Mouse (Mus musculus) ES-E14 (cell line): ENCODE data around the gene Celsr1. TPM values are rescaled to one million over a fixed set of nuclear protein-coding genes. Genes with fewer than 3 reads are reported as not detected.
A peak's percentile ranks its signal among the peaks of the same experiment; 100 is the strongest.

Source experiments
- DNase-seq: peaks from one replicate; pipeline ENCODE4 v3.0.0-alpha.2; 2013; ENCODE audit warnings: low read depth, low spot score
- H3K27ac ChIP-seq: 2 replicates; pipeline ENCODE4 v1.5.1; 2012; ENCODE audit warnings: low read depth, mild to moderate bottlenecking, low read length, moderate library complexity, mixed read lengths; ENCODE audit not compliant: poor library complexity, insufficient read depth, severe bottlenecking
- H3K36me3 ChIP-seq: 2 replicates; pipeline ENCODE4 v1.6.1; 2012; ENCODE audit warnings: mild to moderate bottlenecking, low read length, moderate library complexity, mixed read lengths; ENCODE audit not compliant: control insufficient read depth, poor library complexity, insufficient read depth, severe bottlenecking
- H3K4me1 ChIP-seq, 2 experiments: fragments of 150-350 bp in 1 of 2; sonication (generic) in 1 of 2; 2 replicates each; pipeline ENCODE4 v1.6.1; 2012; ENCODE audit warnings: low read length in 2 of 2, mild to moderate bottlenecking in 1 of 2, mixed read lengths in 1 of 2; ENCODE audit not compliant: control insufficient read depth in 2 of 2, insufficient read depth in 2 of 2, poor library complexity in 1 of 2
- H3K4me3 ChIP-seq, 2 experiments: fragments of 150-350 bp in 1 of 2; sonication (generic) in 1 of 2; 2 replicates each; pipeline ENCODE4 v1.5.1; 2012; ENCODE audit warnings: low read length in 2 of 2, low read depth in 1 of 2, mild to moderate bottlenecking in 1 of 2, mixed read lengths in 1 of 2; ENCODE audit not compliant: insufficient read depth in 1 of 2, poor library complexity in 1 of 2, severe bottlenecking in 1 of 2
- H3K9ac ChIP-seq: 2 replicates; pipeline ENCODE4 v1.6.1; 2012; ENCODE audit warnings: low read depth, mild to moderate bottlenecking, low read length, mixed read lengths; ENCODE audit not compliant: poor library complexity, insufficient read depth, severe bottlenecking
- H3K9me3 ChIP-seq: fragments of 150-350 bp; sonication (generic); 2 replicates; pipeline ENCODE4 v1.6.1; 2012; ENCODE audit warnings: low read depth, mild to moderate bottlenecking, low read length; ENCODE audit not compliant: control insufficient read depth, insufficient read depth
- CHD2 ChIP-seq: IDR thresholded peaks from 2 replicates; pipeline ENCODE4 v1.6.1; 2014; ENCODE audit warnings: mild to moderate bottlenecking, low read depth, low read length, inconsistent platforms
- HCFC1 ChIP-seq: IDR thresholded peaks from 2 replicates; pipeline ENCODE4 v1.6.1; 2012; ENCODE audit warnings: low read length, inconsistent platforms, borderline replicate concordance; ENCODE audit not compliant: insufficient read depth
- MAFK ChIP-seq: IDR thresholded peaks from 2 replicates; pipeline ENCODE4 v1.6.1; 2014; ENCODE audit warnings: mild to moderate bottlenecking, low read depth, low read length, inconsistent platforms; ENCODE audit not compliant: insufficient read depth
- ZC3H11A ChIP-seq: IDR thresholded peaks from 2 replicates; pipeline ENCODE4 v1.6.1; 2012; ENCODE audit warnings: low read depth, mild to moderate bottlenecking, inconsistent platforms, low read length, borderline replicate concordance
- ZNF384 ChIP-seq: IDR thresholded peaks from 2 replicates; pipeline ENCODE4 v1.6.1; 2012; ENCODE audit warnings: low read depth, low read length, inconsistent platforms
- in situ Hi-C, 2 experiments: fragments of 600-800 bp; cut with MboI; formaldehyde crosslinking; loops; one replicate each; pipeline ENCODE4 v1.15.1; 2025; ENCODE audit warnings: low sequenced_read_pairs in 2 of 2, inconsistent platforms in 1 of 2; ENCODE audit not compliant: unreplicated experiment in 2 of 2
- total RNA-seq: library from RNA; depleted of rRNA; stranded (reverse); fragments of 300-350 nt; gene quantifications from 2 replicates; pipeline ENCODE4 v1.2.3, GENCODE M21; 2012

Gene Celsr1
- total RNA-seq, 1 experiment, result 12.6 TPM

- H3K9ac ChIP-seq, result no peak overlapping the region
- in situ Hi-C loops, result no loop called here
- TF ChIP-seq MAFK (no peak), ZNF384 (no peak), CHD2 (no peak), HCFC1 (no peak), ZC3H11A (no peak)
- no peak overlapping the region for H3K4me3 ChIP-seq
- H3K27ac ChIP-seq, result no peak overlapping the region
- H3K4me1 ChIP-seq, result peaks cover 0 to 16% of the 10 kb centered on the region in 2 experiments; a peak in 2 of 4 replicates
- no peaks in the 10 kb centered on the region; the same call in 1 of the 2 replicates for H3K36me3 ChIP-seq
- DNase-seq, result no peak
- H3K9me3 ChIP-seq, result no peaks in the 10 kb centered on the region
These were observed 12.3 kb downstream of the Celsr1 start for GRCm38 (mm10) chr15:86021301-86021700.

- in situ Hi-C loops, result no loop called here
- peaks cover under 1 to 22% of the 10 kb centered on the region in 2 experiments; a peak in 2 of 4 replicates for H3K4me1 ChIP-seq
These were observed 13.6 kb downstream of the Celsr1 start for GRCm38 (mm10) chr15:86020008-86020407.

GRCm38 (mm10) chr15:86018753-86019512 is 14.6 kb downstream of the Celsr1 start:
- Histone ChIP-seq H3K27ac (no peak overlapping the region), H3K4me3 (no peak overlapping the region), H3K9me3 (no peaks in the 10 kb centered on the region), H3K9ac (no peak overlapping the region), H3K36me3 (no peaks in the 10 kb centered on the region; the same call in 1 of the 2 replicates), H3K4me1 (peaks cover 3 to 18% of the 10 kb centered on the region in 2 experiments; a peak in 2 of 4 replicates)
- in situ Hi-C loops, result no loop called here
- DNase-seq, result no peak
- no peak for TF ChIP-seq HCFC1
- TF ChIP-seq CHD2, result no peak
- TF ChIP-seq ZNF384, result no peak
- 0 out of 2 replicates have a peak, but pooled peaks have one; percentile 16 for TF ChIP-seq MAFK
- TF ChIP-seq ZC3H11A, result no peak

More at GRCm38 (mm10) chr15:86020008-86020407, 13.6 kb downstream of the Celsr1 start:
- Histone ChIP-seq H3K9ac (no peak overlapping the region), H3K9me3 (no peaks in the 10 kb centered on the region), H3K36me3 (no peaks in the 10 kb centered on the region; the same call in 1 of the 2 replicates), H3K27ac (no peak overlapping the region), H3K4me3 (no peak overlapping the region)
- no peak for TF ChIP-seq ZNF384
- TF ChIP-seq ZC3H11A, result no peak
- no peak for DNase-seq

- Histone ChIP-seq H3K9ac (no peak overlapping the region), H3K4me1 (peaks cover 5 to 23% of the 10 kb centered on the region in 2 experiments; a peak in 3 of 4 replicates), H3K9me3 (no peaks in the 10 kb centered on the region), H3K27ac (peak overlapping the region; percentile 67; the same call in 1 of the 2 replicates), H3K4me3 (no peak overlapping the region), H3K36me3 (no peaks in the 10 kb centered on the region; the same call in 1 of the 2 replicates)
- TF ChIP-seq MAFK, result no peak
- no peak for TF ChIP-seq CHD2
- in situ Hi-C loops, result no loop called here
- no peak for DNase-seq
These were observed 16.2 kb downstream of the Celsr1 start for GRCm38 (mm10) chr15:86017336-86017735.
